Mouse (Mus musculus): ENCODE measurements around the gene Lactb. TPM values are rescaled to one million over a fixed set of nuclear protein-coding genes. Genes with fewer than 3 reads are reported as not detected.

Gene Lactb
- polyA plus RNA-seq, 1 experiment from 2014 or later, result 8.2 TPM

- no peak for ATAC-seq
- Histone ChIP-seq H3K9ac (no peak overlapping the region), H3K27ac (no peak overlapping the region), H3K4me1 (replicated peaks) (no peaks in the 10 kb centered on the region), H3K9me3 (no peaks in the 10 kb centered on the region), H3K36me3 (no peaks in the 10 kb centered on the region), H3K4me3 (replicated peaks) (no peak overlapping the region), H3K4me2 (replicated peaks) (no peak overlapping the region), H3K27me3 (replicated peaks) (no peaks in the 10 kb centered on the region)
- WGBS, result 92% methylated on average over 8 of the region's 8 CpGs
Observed at GRCm38 (mm10) chr9:66999698-67000097, 24.4 kb upstream of the Lactb start.

DNA sequence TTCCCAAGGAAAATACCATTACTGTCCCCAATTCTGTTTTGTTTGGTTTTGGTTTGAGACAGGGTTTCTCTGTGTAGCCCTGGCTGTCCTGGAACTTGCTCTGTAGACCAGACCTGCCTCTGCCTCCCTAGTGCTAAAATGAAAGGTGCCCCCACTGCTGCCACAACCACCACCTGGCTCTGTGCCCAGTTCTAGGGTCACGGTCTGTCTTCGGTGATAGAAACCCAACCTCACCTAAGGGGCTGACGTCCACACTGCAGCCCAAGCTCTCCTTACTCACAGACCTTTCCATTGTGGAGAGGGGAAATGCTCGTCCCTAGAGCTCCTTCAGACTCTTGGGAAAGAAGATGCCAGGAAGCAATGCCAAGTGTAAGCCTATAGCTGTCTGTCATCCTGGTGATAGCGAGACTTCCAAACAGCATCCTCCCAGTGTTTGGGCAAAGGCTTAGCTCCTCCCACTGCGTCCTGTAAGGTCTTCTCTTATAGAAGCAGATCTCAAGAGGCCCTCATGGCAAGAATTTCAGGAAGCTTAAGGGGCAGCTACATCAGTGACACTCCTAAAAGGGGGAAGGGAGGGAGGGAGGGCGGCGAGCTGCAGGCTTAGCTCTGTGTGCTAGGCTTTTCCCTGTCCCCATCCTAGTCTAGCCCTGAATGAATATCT is 16.6 kb upstream of the Lactb start:
- WGBS, result 65% methylated on average over 8 of the region's 8 CpGs
- no peak overlapping the region for H3K4me3 ChIP-seq (replicated peaks)
- peaks cover 30% of the 10 kb centered on the region for H3K4me1 ChIP-seq (replicated peaks)
- no peaks in the 10 kb centered on the region for H3K27me3 ChIP-seq (replicated peaks)
- no peaks in the 10 kb centered on the region for H3K9me3 ChIP-seq
- no peaks in the 10 kb centered on the region for H3K36me3 ChIP-seq
- no peak for ATAC-seq
- no peak overlapping the region for H3K4me2 ChIP-seq (replicated peaks)
- no peak overlapping the region for H3K27ac ChIP-seq
- H3K9ac ChIP-seq, result no peak overlapping the region

- no peak overlapping the region for H3K9ac ChIP-seq
- no peak overlapping the region for H3K4me3 ChIP-seq (replicated peaks)
- 60% methylated on average over 9 of the region's 9 CpGs for WGBS
- H3K36me3 ChIP-seq, result no peaks in the 10 kb centered on the region
- H3K9me3 ChIP-seq, result no peaks in the 10 kb centered on the region
- H3K4me2 ChIP-seq (replicated peaks), result no peak overlapping the region
- H3K27me3 ChIP-seq (replicated peaks), result no peaks in the 10 kb centered on the region
- H3K4me1 ChIP-seq (replicated peaks), result peaks cover 30% of the 10 kb centered on the region
- no peak for ATAC-seq
- no peak overlapping the region for H3K27ac ChIP-seq
Observed at GRCm38 (mm10) chr9:66991021-66991749, 15.9 kb upstream of the Lactb start.

- ATAC-seq, result no peak
Observed at GRCm38 (mm10) chr9:66990046-66990445, 14.8 kb upstream of the Lactb start.

DNA sequence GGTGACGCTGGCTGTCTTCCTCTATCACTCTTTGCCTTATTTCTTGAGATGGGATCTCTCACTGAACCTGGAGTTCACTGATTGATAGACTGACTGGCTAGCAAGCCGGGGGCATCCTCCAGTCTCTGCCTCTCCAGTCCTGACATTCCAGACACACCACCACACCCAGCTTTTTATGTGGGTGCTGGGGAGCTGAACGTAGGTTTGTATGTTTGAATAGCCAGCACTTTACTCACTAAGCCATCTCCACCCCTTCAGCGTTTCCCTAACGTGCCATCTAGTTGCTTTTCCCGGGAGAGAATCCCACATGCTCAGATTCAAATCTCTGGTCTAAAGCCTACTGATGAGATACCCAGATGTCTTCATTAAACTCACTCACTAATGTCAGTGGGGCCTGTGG is 14.3 kb upstream of the Lactb start:
- peaks cover 30% of the 10 kb centered on the region for H3K4me1 ChIP-seq (replicated peaks)
- no peaks in the 10 kb centered on the region for H3K36me3 ChIP-seq
- no peak overlapping the region for H3K9ac ChIP-seq
- no peak overlapping the region for H3K4me3 ChIP-seq (replicated peaks)
- 43% methylated on average over 6 of the region's 6 CpGs for WGBS
- no peaks in the 10 kb centered on the region for H3K9me3 ChIP-seq
- no peak for ATAC-seq
- no peaks in the 10 kb centered on the region for H3K27me3 ChIP-seq (replicated peaks)
- peak overlapping the region; percentile 90 for H3K27ac ChIP-seq
- H3K4me2 ChIP-seq (replicated peaks), result no peak overlapping the region; the same call in 1 of the 2 replicates

More at GRCm38 (mm10) chr9:66990046-66990445, 14.8 kb upstream of the Lactb start:
- 86% methylated on average over 5 of the region's 5 CpGs for WGBS
- H3K9ac ChIP-seq, result no peak overlapping the region
- H3K27me3 ChIP-seq (replicated peaks), result no peaks in the 10 kb centered on the region
- H3K4me2 ChIP-seq (replicated peaks), result no peak overlapping the region; the same call in 1 of the 2 replicates
- H3K27ac ChIP-seq, result peak overlapping the region; percentile 90
- H3K4me1 ChIP-seq (replicated peaks), result peaks cover 30% of the 10 kb centered on the region
- H3K36me3 ChIP-seq, result no peaks in the 10 kb centered on the region
- H3K4me3 ChIP-seq (replicated peaks), result no peak overlapping the region
- H3K9me3 ChIP-seq, result no peaks in the 10 kb centered on the region

DNA sequence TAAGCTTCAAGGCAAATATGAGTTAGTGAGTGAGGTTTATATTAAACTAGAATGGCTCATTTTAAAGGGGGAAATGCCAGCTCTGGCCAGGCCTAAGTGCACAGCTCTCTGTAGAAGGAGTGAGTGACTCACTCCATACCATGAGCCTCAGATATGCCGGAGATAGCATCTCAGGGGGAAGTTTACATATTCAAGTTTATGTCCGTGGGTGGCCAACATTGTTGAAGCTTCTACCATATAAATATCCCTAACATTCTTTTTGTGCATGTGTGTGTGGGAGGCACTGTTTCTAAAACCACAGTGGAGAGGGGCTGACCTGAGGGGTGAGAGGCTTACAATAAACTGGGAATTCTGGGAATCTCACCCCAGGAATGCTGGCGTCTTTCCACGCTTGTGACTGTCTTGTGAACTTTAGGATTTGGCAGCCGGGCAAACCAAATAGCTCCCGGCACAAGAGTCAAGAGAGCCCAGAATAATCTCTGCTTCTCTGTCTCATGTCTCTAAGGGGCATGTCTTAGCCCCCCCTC is 13.7 kb upstream of the Lactb start:
- H3K27ac ChIP-seq, result peak overlapping the region; percentile 90
- WGBS, result 12% methylated on average over 6 of the region's 6 CpGs
- no peak overlapping the region for H3K9ac ChIP-seq
- no peak overlapping the region for H3K4me2 ChIP-seq (replicated peaks)
- no peaks in the 10 kb centered on the region for H3K27me3 ChIP-seq (replicated peaks)
- ATAC-seq, result peak; percentile 89
- H3K36me3 ChIP-seq, result no peaks in the 10 kb centered on the region
- peaks cover 30% of the 10 kb centered on the region for H3K4me1 ChIP-seq (replicated peaks)
- H3K9me3 ChIP-seq, result no peaks in the 10 kb centered on the region
- H3K4me3 ChIP-seq (replicated peaks), result no peak overlapping the region

- Histone ChIP-seq H3K9ac (no peak overlapping the region), H3K4me3 (replicated peaks) (no peak overlapping the region), H3K27ac (peak overlapping the region; percentile 90), H3K27me3 (replicated peaks) (no peaks in the 10 kb centered on the region), H3K9me3 (no peaks in the 10 kb centered on the region), H3K36me3 (no peaks in the 10 kb centered on the region), H3K4me2 (replicated peaks) (no peak overlapping the region), H3K4me1 (replicated peaks) (peaks cover 30% of the 10 kb centered on the region)
- peak; percentile 52 for ATAC-seq
- WGBS, result 46% methylated on average over 11 of the region's 11 CpGs
Observed at GRCm38 (mm10) chr9:66988198-66988887, 13.1 kb upstream of the Lactb start.

- Histone ChIP-seq H3K4me2 (replicated peaks) (no peak overlapping the region), H3K27ac (no peak overlapping the region), H3K36me3 (no peaks in the 10 kb centered on the region), H3K27me3 (replicated peaks) (no peaks in the 10 kb centered on the region), H3K9ac (no peak overlapping the region), H3K9me3 (no peaks in the 10 kb centered on the region), H3K4me3 (replicated peaks) (no peak overlapping the region), H3K4me1 (replicated peaks) (peaks cover 25% of the 10 kb centered on the region)
- WGBS, result 87% methylated on average over 7 of the region's 7 CpGs
- ATAC-seq, result no peak
Observed at GRCm38 (mm10) chr9:66985377-66985776, 10.1 kb upstream of the Lactb start.

- no peak for ATAC-seq
- Histone ChIP-seq H3K9ac (no peak overlapping the region), H3K4me2 (replicated peaks) (no peak overlapping the region), H3K27me3 (replicated peaks) (no peaks in the 10 kb centered on the region), H3K9me3 (no peaks in the 10 kb centered on the region), H3K4me3 (replicated peaks) (no peak overlapping the region), H3K27ac (no peak overlapping the region), H3K36me3 (no peaks in the 10 kb centered on the region), H3K4me1 (replicated peaks) (no peaks in the 10 kb centered on the region)
- WGBS, result 83% methylated on average over 7 of the region's 7 CpGs
Observed at GRCm38 (mm10) chr9:66982085-66982484, 6.8 kb upstream of the Lactb start.

DNA sequence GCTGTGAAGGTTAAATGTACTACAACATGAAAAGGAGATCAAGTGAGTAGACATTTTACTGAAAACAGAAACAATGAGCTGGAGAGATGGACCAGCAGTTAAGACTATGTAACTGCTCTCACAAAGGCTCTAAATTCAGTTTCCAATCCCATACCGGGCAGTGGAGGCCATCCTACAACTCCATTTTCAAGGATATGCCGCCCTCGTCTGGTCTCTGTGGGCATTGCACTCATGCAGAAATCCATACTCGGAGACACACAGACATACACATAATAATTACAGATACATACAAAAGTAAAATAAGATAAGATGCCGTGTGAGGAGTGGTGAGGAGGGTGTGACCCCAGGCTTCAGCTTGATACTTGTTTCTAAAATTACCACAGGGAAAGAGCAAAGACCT is 5.2 kb upstream of the Lactb start:
- ATAC-seq, result peak; percentile 39; the same call in 1 of the 2 replicates

GRCm38 (mm10) chr9:66978468-66978867 is 3.2 kb upstream of the Lactb start:
- Histone ChIP-seq H3K4me1 (replicated peaks) (no peaks in the 10 kb centered on the region), H3K36me3 (no peaks in the 10 kb centered on the region), H3K9me3 (no peaks in the 10 kb centered on the region), H3K27me3 (replicated peaks) (no peaks in the 10 kb centered on the region), H3K4me3 (replicated peaks) (no peak overlapping the region), H3K9ac (no peak overlapping the region), H3K4me2 (replicated peaks) (no peak overlapping the region), H3K27ac (no peak overlapping the region)
- WGBS, result 82% methylated on average over 1 of the region's 1 CpGs
- ATAC-seq, result no peak

More for the DNA sequence above, 5.2 kb upstream of the Lactb start:
- Histone ChIP-seq H3K36me3 (no peaks in the 10 kb centered on the region), H3K27me3 (replicated peaks) (no peaks in the 10 kb centered on the region), H3K4me1 (replicated peaks) (no peaks in the 10 kb centered on the region), H3K4me2 (replicated peaks) (no peak overlapping the region), H3K4me3 (replicated peaks) (no peak overlapping the region), H3K27ac (no peak overlapping the region), H3K9me3 (no peaks in the 10 kb centered on the region), H3K9ac (no peak overlapping the region)
- WGBS, result 9% methylated on average over 5 of the region's 5 CpGs

DNA sequence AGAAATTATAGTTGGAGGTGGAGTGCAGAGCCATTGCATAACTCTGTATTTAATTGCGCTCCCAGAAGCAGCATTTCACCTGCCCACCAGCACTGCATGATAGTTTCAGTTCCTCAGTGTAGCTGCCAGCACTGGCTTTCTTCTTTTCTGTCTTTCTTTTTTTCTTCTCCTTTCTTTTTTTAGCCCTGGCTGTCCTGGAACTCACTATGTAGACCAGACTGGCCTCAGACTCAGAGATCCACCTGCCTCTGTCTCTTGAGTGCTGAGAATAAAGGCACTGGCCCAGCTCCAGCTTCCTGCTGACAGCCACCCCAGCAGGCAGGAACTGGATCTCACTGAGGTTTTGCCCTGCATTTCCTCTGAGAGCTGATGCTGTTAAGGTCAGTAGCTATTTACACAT is 2.7 kb upstream of the Lactb start:
- no peak overlapping the region for H3K9ac ChIP-seq
- H3K9me3 ChIP-seq, result no peaks in the 10 kb centered on the region
- 94% methylated on average over 1 of the region's 1 CpGs for WGBS
- no peak overlapping the region for H3K4me3 ChIP-seq (replicated peaks)
- ATAC-seq, result no peak
- no peaks in the 10 kb centered on the region for H3K4me1 ChIP-seq (replicated peaks)
- H3K27me3 ChIP-seq (replicated peaks), result no peaks in the 10 kb centered on the region
- no peak overlapping the region for H3K27ac ChIP-seq
- H3K4me2 ChIP-seq (replicated peaks), result no peak overlapping the region
- no peaks in the 10 kb centered on the region for H3K36me3 ChIP-seq
